19 mouse cellular contexts compared by ENCODE assay signal in genomic region chr17:85020343-85020742, GRCm38 (mm10). TPM values are rescaled to one million over a fixed set of nuclear protein-coding genes. Genes with fewer than 3 reads are reported as not detected.
"Had no signal": no experiment of that assay in that cellular context is flagged by ENCODE, and none has a peak within 500 bp of the region (broad histone marks: within the 10 kb centered on the region; RNA-seq: fewer than 3 reads in every experiment).

No protein-coding gene starts in this region.

- H3K4me2 ChIP-seq: lung, embryonic 14.5 days; neural tube, embryonic 13.5 days; neural tube, embryonic 15.5 days had no signal

- H3K4me3 ChIP-seq: midbrain, embryonic 10.5 days; myocyte; neural tube, embryonic 13.5 days; neural tube, embryonic 15.5 days had no signal

- H3K4me1 ChIP-seq: neural tube, embryonic 13.5 days had no signal

- H3K9me3 ChIP-seq: midbrain, embryonic 10.5 days; neural tube, embryonic 13.5 days; neural tube, embryonic 15.5 days had no signal

- H3K9ac ChIP-seq: lung, embryonic 14.5 days; neural tube, embryonic 13.5 days; neural tube, embryonic 15.5 days had no signal

- H3K36me3 ChIP-seq: neural tube, embryonic 13.5 days; neural tube, embryonic 15.5 days had no signal

- H3K27ac ChIP-seq: midbrain, embryonic 10.5 days; neural tube, embryonic 13.5 days; neural tube, embryonic 15.5 days had no signal

- H3K27me3 ChIP-seq: neural tube, embryonic 13.5 days; neural tube, embryonic 15.5 days had no signal

- DNase-seq: lung, adult 18-20 months; lung, embryonic 14.5 days; lung, postnatal 10 days; lung, postnatal 4 days; midbrain, embryonic 14.5 days; retina, postnatal 1 day; right cerebral cortex, adult 18-20 months; right cerebral cortex, postnatal 25 days; right cerebral cortex, postnatal 4 days; spleen, adult 18-20 months; thymus, adult 18-20 months; thymus, postnatal 14 days; thymus, postnatal 36 days had no signal

- ATAC-seq: midbrain, embryonic 16.5 days had no signal

RNA-seq across cellular contexts. Expression of gene Slc3a1, which starts 7.8 kb away (rescaled TPM):
- polyA plus RNA-seq: lung, embryonic 16.5 days had no signal
